Comparison of ENCODE assay signal across 34 mouse cellular contexts in genomic region chr3:94436420-94436819, GRCm38 (mm10). TPM values are rescaled to one million over a fixed set of nuclear protein-coding genes. Genes with fewer than 3 reads are reported as not detected.
"Had no signal": no experiment of that assay in that cellular context is flagged by ENCODE, and none has a peak within 500 bp of the region (broad histone marks: within the 10 kb centered on the region; RNA-seq: fewer than 3 reads in every experiment).

No protein-coding gene starts in this region.

- H3K4me3 ChIP-seq: embryonic facial prominence, embryonic 10.5 days; embryonic facial prominence, embryonic 12.5 days; embryonic facial prominence, embryonic 13.5 days; embryonic facial prominence, embryonic 15.5 days; erythroblast, embryonic 14.5 days; forebrain, embryonic 10.5 days; forebrain, embryonic 12.5 days; forebrain, embryonic 13.5 days; forebrain, embryonic 15.5 days; gastrocnemius, adult 2 months; heart, adult 2 months had no signal

- H3K27me3 ChIP-seq: embryonic facial prominence, embryonic 12.5 days; embryonic facial prominence, embryonic 15.5 days; forebrain, embryonic 12.5 days; forebrain, embryonic 15.5 days had no signal

- H3K4me2 ChIP-seq: embryonic facial prominence, embryonic 12.5 days; embryonic facial prominence, embryonic 13.5 days; embryonic facial prominence, embryonic 15.5 days; forebrain, embryonic 12.5 days; forebrain, embryonic 13.5 days; forebrain, embryonic 15.5 days had no signal

- H3K4me1 ChIP-seq: embryonic facial prominence, embryonic 10.5 days; embryonic facial prominence, embryonic 12.5 days; embryonic facial prominence, embryonic 13.5 days; embryonic facial prominence, embryonic 15.5 days; forebrain, embryonic 10.5 days; forebrain, embryonic 12.5 days; forebrain, embryonic 13.5 days; forebrain, embryonic 15.5 days had no signal

- H3K9ac ChIP-seq: embryonic facial prominence, embryonic 12.5 days; embryonic facial prominence, embryonic 13.5 days; embryonic facial prominence, embryonic 15.5 days; forebrain, embryonic 12.5 days; forebrain, embryonic 13.5 days; forebrain, embryonic 15.5 days; forebrain, postnatal 0 days had no signal

- H3K36me3 ChIP-seq: embryonic facial prominence, embryonic 10.5 days; embryonic facial prominence, embryonic 12.5 days; embryonic facial prominence, embryonic 13.5 days; embryonic facial prominence, embryonic 15.5 days; forebrain, embryonic 10.5 days; forebrain, embryonic 12.5 days had no signal

- H3K27ac ChIP-seq: embryonic facial prominence, embryonic 10.5 days; embryonic facial prominence, embryonic 12.5 days; embryonic facial prominence, embryonic 13.5 days; embryonic facial prominence, embryonic 15.5 days; forebrain, embryonic 10.5 days; forebrain, embryonic 12.5 days; forebrain, embryonic 13.5 days; forebrain, embryonic 15.5 days; gastrocnemius, adult 2 months; heart, adult 2 months had no signal

- DNase-seq: cerebellum, adult 8-10 months; cerebellum, adult 9-10 months; cerebellum, adult 9-11 months; cerebellum, postnatal 10 days; cerebellum, postnatal 14 days; cerebellum, postnatal 25 days; cerebellum, postnatal 36 days; embryo, embryonic 11 days; forebrain, postnatal 0 days; gastrocnemius, adult 2 months; gastrocnemius, postnatal 10 days; gastrocnemius, postnatal 14 days; gastrocnemius, postnatal 25 days; gastrocnemius, postnatal 36 days; heart, adult 18-20 months; heart, adult 2 months had no signal

- H3K9me3 ChIP-seq: embryonic facial prominence, embryonic 10.5 days; embryonic facial prominence, embryonic 12.5 days; embryonic facial prominence, embryonic 13.5 days; embryonic facial prominence, embryonic 15.5 days; forebrain, embryonic 10.5 days; forebrain, embryonic 12.5 days; forebrain, embryonic 13.5 days; forebrain, embryonic 15.5 days had no signal

- ATAC-seq: forebrain, embryonic 13.5 days; forebrain, embryonic 14.5 days; forebrain, embryonic 15.5 days; forebrain, embryonic 16.5 days; forebrain, postnatal 0 days had no signal

RNA-seq across cellular contexts. Expression of gene Oaz3, which starts 7.3 kb away (rescaled TPM):
- total RNA-seq: common myeloid progenitor, adult 5-6 weeks; forebrain, postnatal 0 days; gastrocnemius, adult 18-20 months; gastrocnemius, adult 2 months; gastrocnemius, adult 8-10 months; gastrocnemius, postnatal 10 days; gastrocnemius, postnatal 14 days; gastrocnemius, postnatal 25 days; gastrocnemius, postnatal 36 days; gastrocnemius, postnatal 4 days; heart, adult 18-20 months; heart, adult 2 months had no signal
- polyA plus RNA-seq: embryonic facial prominence, embryonic 11.5 days; embryonic facial prominence, embryonic 13.5 days; embryonic facial prominence, embryonic 14.5 days; erythroblast, embryonic 14.5 days had no signal

RNA-seq across cellular contexts. Expression of gene Lingo4, which starts 38.1 kb away (rescaled TPM):
- total RNA-seq: common myeloid progenitor, adult 5-6 weeks; granulocyte monocyte progenitor cell, adult 5-6 weeks had no signal
- polyA plus RNA-seq: erythroblast, embryonic 14.5 days had no signal

RNA-seq across cellular contexts. Expression of gene Celf3, which starts 41.7 kb away (rescaled TPM):
- total RNA-seq: common myeloid progenitor, adult 5-6 weeks; gastrocnemius, adult 18-20 months; gastrocnemius, adult 2 months; gastrocnemius, adult 8-10 months; gastrocnemius, postnatal 14 days; gastrocnemius, postnatal 25 days; gastrocnemius, postnatal 36 days; granulocyte monocyte progenitor cell, adult 5-6 weeks; heart, adult 18-20 months had no signal
- polyA plus RNA-seq: erythroblast, embryonic 14.5 days had no signal
